Mouse (Mus musculus): ENCODE results near the gene Ndel1. TPM values are rescaled to one million over a fixed set of nuclear protein-coding genes. Genes with fewer than 3 reads are reported as not detected.

The Ndel1 gene
- total and polyA plus RNA-seq, 3 experiments: 26.2 to 64.3 (median 39.4) TPM

DNA sequence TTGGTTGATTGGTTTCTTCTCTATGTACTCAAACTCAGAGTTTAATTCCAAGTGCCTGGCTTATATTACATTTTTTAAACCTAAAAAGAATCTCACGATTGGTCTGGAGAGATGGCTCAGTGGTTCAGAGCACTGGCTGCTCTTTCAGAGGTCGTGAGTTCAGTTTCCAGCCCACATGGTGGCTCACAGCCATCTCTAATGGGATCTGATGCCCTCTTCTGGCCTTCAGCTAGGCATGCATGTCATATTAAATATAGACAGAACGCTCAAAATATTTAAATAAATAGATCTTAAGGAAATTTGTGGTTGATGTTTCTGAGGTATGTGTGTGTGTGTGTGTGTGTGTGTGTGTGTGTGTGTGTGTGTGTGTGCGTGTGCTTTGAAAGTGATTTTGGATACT, 66.5 kb downstream of the Ndel1 start:
- TF ChIP-seq POLR2AphosphoS5 (IDR thresholded peaks at IDR 0.05; ENCODE audit: insufficient replicate concordance, low read depth, low read length) (no peak), GATA1 (IDR thresholded peaks at IDR 0.05; ENCODE audit: borderline replicate concordance, low read length) (no peak), GATA2 (IDR thresholded peaks at IDR 0.05; ENCODE audit: borderline replicate concordance, low read depth, low read length) (no peak), TAL1 (conservative IDR thresholded peaks at IDR 0.05; ENCODE audit: low read depth, low read length) (no peak), CTCF (IDR thresholded peaks at IDR 0.05; ENCODE audit: low read depth, low read length) (no peak)
- no peaks in the 10 kb centered on the region for H3K4me1 ChIP-seq (ENCODE audit: insufficient read depth, low read depth, low read length)
- H3K4me3 ChIP-seq (ENCODE audit: low read depth, low read length): no peak overlapping the region
- H3K9me3 ChIP-seq (replicated peaks): no peaks in the 10 kb centered on the region
- DNase-seq (ENCODE audit: low spot score): no peak
- H3K36me3 ChIP-seq (replicated peaks): peaks cover 32% of the 10 kb centered on the region
- H3K27me3 ChIP-seq (ENCODE audit: insufficient read depth, low read length): peaks cover 10% of the 10 kb centered on the region; the same call in 1 of the 2 replicates
- no peak for ATAC-seq (ENCODE audit: extremely low read depth, insufficient number of reproducible peaks, low FRiP score, poor library complexity, severe bottlenecking)

- Histone ChIP-seq H3K9me3 (replicated peaks) (no peaks in the 10 kb centered on the region), H3K4me1 (ENCODE audit: insufficient read depth, low read depth, low read length) (no peaks in the 10 kb centered on the region), H3K27me3 (ENCODE audit: insufficient read depth, low read length) (peaks cover 29% of the 10 kb centered on the region), H3K4me3 (ENCODE audit: low read depth, low read length) (no peak overlapping the region), H3K36me3 (replicated peaks) (no peaks in the 10 kb centered on the region)
- TF ChIP-seq POLR2AphosphoS5 (IDR thresholded peaks at IDR 0.05; ENCODE audit: insufficient replicate concordance, low read depth, low read length) (no peak), TAL1 (conservative IDR thresholded peaks at IDR 0.05; ENCODE audit: low read depth, low read length) (no peak), CTCF (IDR thresholded peaks at IDR 0.05; ENCODE audit: low read depth, low read length) (no peak), GATA1 (IDR thresholded peaks at IDR 0.05; ENCODE audit: borderline replicate concordance, low read length) (no peak), GATA2 (IDR thresholded peaks at IDR 0.05; ENCODE audit: borderline replicate concordance, low read depth, low read length) (no peak)
- ATAC-seq (ENCODE audit: extremely low read depth, insufficient number of reproducible peaks, low FRiP score, poor library complexity, severe bottlenecking): no peak
- DNase-seq (ENCODE audit: low spot score): no peak
These were observed 73.4 kb downstream of the Ndel1 start for GRCm38 (mm10) chr11:68798258-68798657.

GRCm38 (mm10) chr11:68791794-68792193, 79.9 kb downstream of the Ndel1 start:
- ATAC-seq (ENCODE audit: extremely low read depth, insufficient number of reproducible peaks, low FRiP score, poor library complexity, severe bottlenecking) (no peak), DNase-seq (ENCODE audit: low spot score) (no peak)
- TF ChIP-seq GATA2 (IDR thresholded peaks at IDR 0.05; ENCODE audit: borderline replicate concordance, low read depth, low read length) (no peak), TAL1 (conservative IDR thresholded peaks at IDR 0.05; ENCODE audit: low read depth, low read length) (no peak), CTCF (IDR thresholded peaks at IDR 0.05; ENCODE audit: low read depth, low read length) (no peak), GATA1 (IDR thresholded peaks at IDR 0.05; ENCODE audit: borderline replicate concordance, low read length) (no peak), POLR2AphosphoS5 (IDR thresholded peaks at IDR 0.05; ENCODE audit: insufficient replicate concordance, low read depth, low read length) (no peak)
- H3K27me3 ChIP-seq (ENCODE audit: insufficient read depth, low read length): peaks cover 23% of the 10 kb centered on the region
- no peaks in the 10 kb centered on the region for H3K4me1 ChIP-seq (ENCODE audit: insufficient read depth, low read depth, low read length)
- H3K9me3 ChIP-seq (replicated peaks): no peaks in the 10 kb centered on the region
- no peaks in the 10 kb centered on the region for H3K36me3 ChIP-seq (replicated peaks)
- H3K4me3 ChIP-seq (ENCODE audit: low read depth, low read length): no peak overlapping the region

- DNase-seq (ENCODE audit: low spot score) (no peak), ATAC-seq (ENCODE audit: extremely low read depth, insufficient number of reproducible peaks, low FRiP score, poor library complexity, severe bottlenecking) (no peak)
- Histone ChIP-seq H3K27me3 (ENCODE audit: insufficient read depth, low read length) (peaks cover 23% of the 10 kb centered on the region), H3K36me3 (replicated peaks) (no peaks in the 10 kb centered on the region), H3K4me1 (ENCODE audit: insufficient read depth, low read depth, low read length) (no peaks in the 10 kb centered on the region), H3K9me3 (replicated peaks) (no peaks in the 10 kb centered on the region), H3K4me3 (ENCODE audit: low read depth, low read length) (no peak overlapping the region)
- no peak for TF ChIP-seq GATA2 (IDR thresholded peaks at IDR 0.05; ENCODE audit: borderline replicate concordance, low read depth, low read length)
- TF ChIP-seq CTCF (IDR thresholded peaks at IDR 0.05; ENCODE audit: low read depth, low read length): no peak
- TF ChIP-seq POLR2AphosphoS5 (IDR thresholded peaks at IDR 0.05; ENCODE audit: insufficient replicate concordance, low read depth, low read length): no peak
- no peak for TF ChIP-seq GATA1 (IDR thresholded peaks at IDR 0.05; ENCODE audit: borderline replicate concordance, low read length)
- no peak for TF ChIP-seq TAL1 (conservative IDR thresholded peaks at IDR 0.05; ENCODE audit: low read depth, low read length)
These were observed 80.9 kb downstream of the Ndel1 start for GRCm38 (mm10) chr11:68790720-68791119.

DNA sequence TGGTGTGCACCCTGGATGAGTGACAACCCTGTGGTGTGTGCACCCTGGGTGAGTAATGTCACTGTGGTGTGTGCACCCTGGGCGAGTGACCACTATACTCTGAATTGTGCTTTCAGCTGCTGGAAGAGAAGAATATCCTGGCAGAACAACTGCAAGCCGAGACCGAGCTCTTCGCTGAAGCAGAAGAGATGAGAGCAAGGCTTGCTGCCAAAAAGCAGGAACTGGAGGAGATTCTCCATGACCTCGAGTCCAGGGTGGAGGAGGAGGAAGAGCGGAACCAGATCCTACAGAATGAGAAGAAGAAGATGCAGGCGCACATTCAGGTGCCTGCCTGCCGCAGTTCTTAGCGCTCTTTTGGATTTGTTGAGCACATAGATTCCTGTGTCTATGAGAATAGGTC, 84.4 kb downstream of the Ndel1 start:
- TF ChIP-seq POLR2AphosphoS5 (IDR thresholded peaks at IDR 0.05; ENCODE audit: insufficient replicate concordance, low read depth, low read length) (no peak), GATA1 (IDR thresholded peaks at IDR 0.05; ENCODE audit: borderline replicate concordance, low read length) (no peak), CTCF (IDR thresholded peaks at IDR 0.05; ENCODE audit: low read depth, low read length) (no peak), TAL1 (conservative IDR thresholded peaks at IDR 0.05; ENCODE audit: low read depth, low read length) (no peak), GATA2 (IDR thresholded peaks at IDR 0.05; ENCODE audit: borderline replicate concordance, low read depth, low read length) (no peak)

DNA sequence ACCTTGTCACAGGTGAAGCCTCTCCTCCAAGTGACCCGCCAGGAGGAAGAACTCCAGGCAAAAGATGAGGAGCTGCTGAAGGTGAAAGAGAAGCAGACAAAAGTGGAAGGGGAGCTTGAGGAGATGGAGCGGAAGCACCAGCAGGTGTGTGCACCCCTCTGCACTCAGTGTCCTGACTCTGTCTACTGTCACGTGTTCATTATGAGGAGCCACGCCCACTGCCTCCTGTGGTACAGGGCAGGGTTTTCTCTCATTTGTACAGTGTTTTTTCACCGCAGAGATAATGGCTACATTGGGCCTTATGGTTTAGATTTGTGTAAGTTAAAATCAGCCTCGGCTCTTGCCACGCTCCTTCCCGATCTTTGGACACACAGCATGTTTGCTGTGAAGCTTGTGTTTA, 85.8 kb downstream of the Ndel1 start:
- H3K4me1 ChIP-seq (ENCODE audit: insufficient read depth, low read depth, low read length): no peaks in the 10 kb centered on the region
- no peak overlapping the region for H3K4me3 ChIP-seq (ENCODE audit: low read depth, low read length)
- ATAC-seq (ENCODE audit: extremely low read depth, insufficient number of reproducible peaks, low FRiP score, poor library complexity, severe bottlenecking): no peak
- H3K9me3 ChIP-seq (replicated peaks): no peaks in the 10 kb centered on the region
- no peaks in the 10 kb centered on the region for H3K36me3 ChIP-seq (replicated peaks)
- no peak for DNase-seq (ENCODE audit: low spot score)
- H3K27me3 ChIP-seq (ENCODE audit: insufficient read depth, low read length): peaks cover 15% of the 10 kb centered on the region; the same call in 1 of the 2 replicates
- TF ChIP-seq POLR2AphosphoS5 (IDR thresholded peaks at IDR 0.05; ENCODE audit: insufficient replicate concordance, low read depth, low read length) (no peak), TAL1 (conservative IDR thresholded peaks at IDR 0.05; ENCODE audit: low read depth, low read length) (no peak), GATA2 (IDR thresholded peaks at IDR 0.05; ENCODE audit: borderline replicate concordance, low read depth, low read length) (no peak), CTCF (IDR thresholded peaks at IDR 0.05; ENCODE audit: low read depth, low read length) (no peak), GATA1 (IDR thresholded peaks at IDR 0.05; ENCODE audit: borderline replicate concordance, low read length) (no peak)

More for the DNA sequence above, 84.4 kb downstream of the Ndel1 start:
- Histone ChIP-seq H3K9me3 (replicated peaks) (no peaks in the 10 kb centered on the region), H3K4me3 (ENCODE audit: low read depth, low read length) (no peak overlapping the region), H3K4me1 (ENCODE audit: insufficient read depth, low read depth, low read length) (no peaks in the 10 kb centered on the region), H3K27me3 (ENCODE audit: insufficient read depth, low read length) (peaks cover 16% of the 10 kb centered on the region; the same call in 1 of the 2 replicates), H3K36me3 (replicated peaks) (no peaks in the 10 kb centered on the region)
- ATAC-seq (ENCODE audit: extremely low read depth, insufficient number of reproducible peaks, low FRiP score, poor library complexity, severe bottlenecking) (no peak), DNase-seq (ENCODE audit: low spot score) (no peak)
